9 mouse cellular contexts compared by ENCODE assay signal in the genomic region with DNA sequence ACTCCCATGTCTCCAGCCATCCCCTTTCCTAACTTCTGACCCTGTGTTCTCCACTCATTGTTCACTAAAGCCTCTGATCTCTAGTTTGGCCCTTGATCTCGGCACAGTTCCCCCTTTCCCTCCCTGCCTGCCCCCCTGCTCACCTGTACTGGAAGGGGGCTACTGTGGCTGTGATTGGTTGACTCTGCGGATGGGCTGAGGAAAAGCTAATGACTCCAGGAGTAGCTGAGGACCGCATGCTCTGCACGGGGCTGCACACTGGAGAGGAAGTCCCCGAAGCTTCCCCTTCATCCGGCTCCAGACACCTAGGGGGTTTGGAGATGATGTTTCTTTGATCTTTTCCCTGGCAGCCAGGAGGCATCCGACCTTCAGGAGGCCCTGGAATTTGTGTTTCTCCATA. TPM values are rescaled to one million over a fixed set of nuclear protein-coding genes. Genes with fewer than 3 reads are reported as not detected.
DNase-seq lines count a peak whose midpoint lies in the region; ATAC-seq and TF ChIP-seq lines count a peak whose summit lies in the region.
"Had no signal": no experiment of that assay in that cellular context is flagged by ENCODE, and none has a peak within 500 bp of the region (broad histone marks: within the 10 kb centered on the region; RNA-seq: fewer than 3 reads in every experiment).

A gene (minus strand): TSS at position 277 of the 400 bp plus-strand sequence.

- no peak within 1 kb of the TSS for H3K27ac ChIP-seq in intestine, embryonic 15.5 days
- no peak within 1 kb of the TSS for H3K27ac ChIP-seq in intestine, postnatal 0 days (ENCODE audit: low read depth, low read length)
- no peak within 1 kb of the TSS for H3K27ac ChIP-seq in heart, embryonic 15.5 days
- H3K27ac ChIP-seq in limb, embryonic 12.5 days = no peak within 1 kb of the TSS
- H3K27ac ChIP-seq: kidney, postnatal 0 days had no signal

- 50% methylated on average over 7 of the region's 7 CpGs for WGBS in intestine, embryonic 15.5 days
- 55% methylated on average over 7 of the region's 7 CpGs for WGBS in intestine, postnatal 0 days
- 59% methylated on average over 7 of the region's 7 CpGs for WGBS in heart, embryonic 15.5 days
- 23% methylated on average over 7 of the region's 7 CpGs for WGBS in limb, embryonic 12.5 days

- no peak within 1 kb of the TSS for H3K4me2 ChIP-seq in intestine, embryonic 15.5 days (replicated peaks)
- H3K4me2 ChIP-seq in intestine, postnatal 0 days (replicated peaks; ENCODE audit: low read depth) = no peak within 1 kb of the TSS
- H3K4me2 ChIP-seq in heart, embryonic 15.5 days = no peak within 1 kb of the TSS
- no peak within 1 kb of the TSS for H3K4me2 ChIP-seq in limb, embryonic 12.5 days

- no peak for TF ChIP-seq CTCF in intestine, postnatal 0 days (IDR thresholded peaks at IDR 0.05; ENCODE audit: low read depth)

- no peak for ATAC-seq in intestine, embryonic 15.5 days
- no peak for ATAC-seq in intestine, postnatal 0 days
- no peak for ATAC-seq in heart, embryonic 15.5 days (replicated peaks; ENCODE audit: insufficient number of reproducible peaks, insufficient read depth, low FRiP score, low read depth)
- ATAC-seq in limb, embryonic 12.5 days (ENCODE audit: insufficient number of reproducible peaks, insufficient read depth, low FRiP score, low TSS enrichment, low read depth) = no peak
- no peak for ATAC-seq in erythroid progenitor cell, adult 5-6 weeks (replicated peaks; ENCODE audit: low FRiP score, poor library complexity, severe bottlenecking)

- no peaks in the 10 kb centered on the region for H3K27me3 ChIP-seq in intestine, embryonic 15.5 days (replicated peaks)
- no peaks in the 10 kb centered on the region for H3K27me3 ChIP-seq in intestine, postnatal 0 days (replicated peaks; ENCODE audit: control insufficient read depth, insufficient read depth, low read length)
- no peaks in the 10 kb centered on the region for H3K27me3 ChIP-seq in heart, embryonic 15.5 days
- H3K27me3 ChIP-seq in limb, embryonic 12.5 days = no peaks in the 10 kb centered on the region

- no peaks in the 10 kb centered on the region for H3K36me3 ChIP-seq in intestine, embryonic 15.5 days
- 0 out of 2 replicates have a peak, but pooled peaks cover 3% of the 10 kb centered on the region for H3K36me3 ChIP-seq in intestine, postnatal 0 days (ENCODE audit: control insufficient read depth, insufficient read depth)
- H3K36me3 ChIP-seq in heart, embryonic 15.5 days = 0 out of 2 replicates have a peak, but pooled peaks cover 3% of the 10 kb centered on the region
- H3K36me3 ChIP-seq in limb, embryonic 12.5 days = no peaks in the 10 kb centered on the region

- no peaks in the 10 kb centered on the region for H3K4me1 ChIP-seq in intestine, embryonic 15.5 days (replicated peaks)
- no peaks in the 10 kb centered on the region for H3K4me1 ChIP-seq in intestine, postnatal 0 days (replicated peaks; ENCODE audit: control insufficient read depth, insufficient read depth, low read length)
- H3K4me1 ChIP-seq in heart, embryonic 15.5 days (replicated peaks) = 0 out of 2 replicates have a peak, but pooled peaks cover 3% of the 10 kb centered on the region
- peaks cover 10% of the 10 kb centered on the region for H3K4me1 ChIP-seq in limb, embryonic 12.5 days (replicated peaks)

- no peak within 1 kb of the TSS for H3K9ac ChIP-seq in intestine, embryonic 15.5 days
- no peak within 1 kb of the TSS for H3K9ac ChIP-seq in intestine, postnatal 0 days (ENCODE audit: low read depth, low read length)
- H3K9ac ChIP-seq in heart, embryonic 15.5 days = no peak within 1 kb of the TSS
- H3K9ac ChIP-seq in limb, embryonic 12.5 days (replicated peaks) = no peak within 1 kb of the TSS

- no peaks in the 10 kb centered on the region for H3K9me3 ChIP-seq in intestine, embryonic 15.5 days
- H3K9me3 ChIP-seq in intestine, postnatal 0 days (ENCODE audit: control insufficient read depth) = no peaks in the 10 kb centered on the region
- no peaks in the 10 kb centered on the region for H3K9me3 ChIP-seq in heart, embryonic 15.5 days (replicated peaks)
- H3K9me3 ChIP-seq in limb, embryonic 12.5 days = no peaks in the 10 kb centered on the region

- H3K4me3 ChIP-seq in intestine, embryonic 15.5 days (replicated peaks) = no peak within 1 kb of the TSS
- no peak within 1 kb of the TSS for H3K4me3 ChIP-seq in intestine, postnatal 0 days (ENCODE audit: low read depth, low read length)
- no peak within 1 kb of the TSS for H3K4me3 ChIP-seq in heart, embryonic 15.5 days
- H3K4me3 ChIP-seq in limb, embryonic 12.5 days (replicated peaks) = no peak within 1 kb of the TSS

- no peak for DNase-seq in adrenal gland, postnatal 36 days
- DNase-seq in natural killer cell, adult 2 months (ENCODE audit: low spot score in 2 of 2) = no peak
- DNase-seq in lung, postnatal 10 days = no peak

RNA-seq across cellular contexts. Expression of the gene that starts here (rescaled TPM):
- polyA plus RNA-seq in intestine, embryonic 15.5 days (2015; fragmentation: Nextera tagmentation; extraction: Ambion mirVana) = 11.5 and 12.5 TPM in 2 replicates
- polyA plus RNA-seq in intestine, postnatal 0 days (2015; fragmentation: Nextera tagmentation; extraction: Ambion mirVana) = 3.4 and 5.4 TPM in 2 replicates
- total RNA-seq in adrenal gland, postnatal 36 days (2021) = 10 to 100 TPM; 11.3 to 17.1 TPM
- 20.7 and 27.8 TPM in 2 replicates for polyA plus RNA-seq in heart, embryonic 15.5 days (2015; fragmentation: Nextera tagmentation; extraction: Ambion mirVana)
- polyA plus RNA-seq in limb, embryonic 12.5 days (2016; fragmentation: Nextera tagmentation; extraction: Ambion mirVana) = 15.4 and 17.1 TPM in 2 replicates
- total RNA-seq in erythroid progenitor cell, adult 5-6 weeks (2015; ENCODE audit: low replicate concordance) = 4.3 and 11.7 TPM in 2 replicates
- 1.1 and 2.6 TPM in 2 replicates for total RNA-seq in erythroid progenitor cell, adult 5-6 weeks (2017; ENCODE audit: low replicate concordance)
